Mouse (Mus musculus) forebrain, embryonic 12.5 days (tissue): ENCODE results near the gene Tbx10. TPM values are rescaled to one million over a fixed set of nuclear protein-coding genes. Genes with fewer than 3 reads are reported as not detected.

ENCODE experiments used
- ATAC-seq: fragments of 200-750 bp; cut with Nextera tagmentation; 2 replicates; pipeline ENCODE4 v1.8.0; 2017; ENCODE audit warnings: moderate TSS enrichment; ENCODE audit not compliant: low FRiP score
- H3K27ac ChIP-seq: fragments of 300-500 bp; sonication (generic); 2 replicates; pipeline ENCODE4 v1.5.1; 2016; ENCODE audit warnings: mild to moderate bottlenecking
- H3K27me3 ChIP-seq: fragments of 300-500 bp; sonication (generic); 2 replicates; pipeline ENCODE4 v1.6.1; 2016; ENCODE audit warnings: mild to moderate bottlenecking
- H3K36me3 ChIP-seq: fragments of 300-500 bp; sonication (generic); replicated peaks from 2 replicates; pipeline ENCODE4 v1.6.1; 2016; ENCODE audit warnings: mild to moderate bottlenecking
- H3K4me1 ChIP-seq: fragments of 300-500 bp; sonication (generic); 2 replicates; pipeline ENCODE4 v1.6.1; 2016
- H3K4me2 ChIP-seq: fragments of 300-500 bp; sonication (generic); 2 replicates; pipeline ENCODE4 v1.6.1; 2016; ENCODE audit warnings: mild to moderate bottlenecking, moderate library complexity
- H3K4me3 ChIP-seq: fragments of 300-500 bp; sonication (generic); replicated peaks from 2 replicates; pipeline ENCODE4 v1.5.1; 2016; ENCODE audit warnings: mild to moderate bottlenecking
- H3K9ac ChIP-seq: fragments of 300-500 bp; sonication (generic); 2 replicates; pipeline ENCODE4 v1.6.1; 2016; ENCODE audit warnings: mild to moderate bottlenecking
- H3K9me3 ChIP-seq: fragments of 300-500 bp; sonication (generic); 2 replicates; pipeline ENCODE4 v1.6.1; 2016
- WGBS: fragments of 180-500 bp; shearing (Covaris S2); methylation state at CpG from one replicate; pipeline ENCODE4 v1.1.7; 2016; 5-methylcytosine and 5-hydroxymethylcytosine counted together
- polyA plus RNA-seq: library from polyadenylated mRNA; unstranded; fragments of >200 nt; fragmentation: Nextera tagmentation; extraction: Ambion mirVana; gene quantifications from 2 replicates; pipeline ENCODE4 v1.2.1, GENCODE M21; 2016

Gene Tbx10
- polyA plus RNA-seq, 1 experiment from 2014 or later: not detected

GRCm38 (mm10) chr19:4013066-4013465 lies 20.5 kb downstream of the Tbx10 start:
- Histone ChIP-seq H3K4me1 (peaks cover 13% of the 10 kb centered on the region), H3K9ac (no peak overlapping the region; the same call in 1 of the 2 replicates), H3K36me3 (peaks cover 24% of the 10 kb centered on the region), H3K4me3 (peak overlapping the region; percentile 89), H3K27me3 (peaks cover 5% of the 10 kb centered on the region; the same call in 1 of the 2 replicates), H3K27ac (no peak overlapping the region), H3K4me2 (peak overlapping the region; percentile 46), H3K9me3 (no peaks in the 10 kb centered on the region)
- 25% methylated on average over 9 of the region's 9 CpGs for WGBS
- ATAC-seq: no peak; the same call in 1 of the 2 replicates

DNA sequence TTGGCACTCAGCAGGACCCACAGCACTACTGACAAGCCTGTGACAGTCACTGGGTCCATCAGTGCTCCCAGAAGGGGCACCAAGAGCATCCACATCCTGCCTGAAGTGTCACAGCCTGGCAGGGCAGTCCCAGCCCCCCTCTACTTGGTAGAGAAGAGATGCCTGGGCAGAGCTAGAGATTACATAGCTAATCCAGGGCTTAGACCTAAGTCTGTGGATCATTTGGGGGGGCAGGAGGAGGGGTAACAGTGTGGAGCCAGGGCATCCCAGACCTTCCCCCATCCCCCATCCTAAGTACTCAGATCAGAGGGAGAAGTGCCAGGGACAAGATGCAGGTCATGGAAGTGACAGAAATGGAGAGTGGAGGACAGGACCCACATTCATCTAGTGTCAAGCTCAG lies 22.2 kb downstream of the Tbx10 start:
- Histone ChIP-seq H3K4me1 (peaks cover 15% of the 10 kb centered on the region), H3K4me3 (no peak overlapping the region), H3K27me3 (peaks cover 5% of the 10 kb centered on the region; the same call in 1 of the 2 replicates), H3K4me2 (no peak overlapping the region), H3K36me3 (peaks cover 7% of the 10 kb centered on the region), H3K27ac (no peak overlapping the region), H3K9me3 (no peaks in the 10 kb centered on the region), H3K9ac (no peak overlapping the region)
- ATAC-seq: no peak

- no peak for ATAC-seq
- Histone ChIP-seq H3K36me3 (no peaks in the 10 kb centered on the region), H3K9me3 (no peaks in the 10 kb centered on the region), H3K4me3 (no peak overlapping the region), H3K9ac (no peak overlapping the region), H3K4me2 (no peak overlapping the region), H3K4me1 (peaks cover 15% of the 10 kb centered on the region), H3K27ac (no peak overlapping the region), H3K27me3 (peaks cover 5% of the 10 kb centered on the region; the same call in 1 of the 2 replicates)
- WGBS: 69% methylated on average over 5 of the region's 5 CpGs
Observed at GRCm38 (mm10) chr19:4015635-4016034, 23.1 kb downstream of the Tbx10 start.

DNA sequence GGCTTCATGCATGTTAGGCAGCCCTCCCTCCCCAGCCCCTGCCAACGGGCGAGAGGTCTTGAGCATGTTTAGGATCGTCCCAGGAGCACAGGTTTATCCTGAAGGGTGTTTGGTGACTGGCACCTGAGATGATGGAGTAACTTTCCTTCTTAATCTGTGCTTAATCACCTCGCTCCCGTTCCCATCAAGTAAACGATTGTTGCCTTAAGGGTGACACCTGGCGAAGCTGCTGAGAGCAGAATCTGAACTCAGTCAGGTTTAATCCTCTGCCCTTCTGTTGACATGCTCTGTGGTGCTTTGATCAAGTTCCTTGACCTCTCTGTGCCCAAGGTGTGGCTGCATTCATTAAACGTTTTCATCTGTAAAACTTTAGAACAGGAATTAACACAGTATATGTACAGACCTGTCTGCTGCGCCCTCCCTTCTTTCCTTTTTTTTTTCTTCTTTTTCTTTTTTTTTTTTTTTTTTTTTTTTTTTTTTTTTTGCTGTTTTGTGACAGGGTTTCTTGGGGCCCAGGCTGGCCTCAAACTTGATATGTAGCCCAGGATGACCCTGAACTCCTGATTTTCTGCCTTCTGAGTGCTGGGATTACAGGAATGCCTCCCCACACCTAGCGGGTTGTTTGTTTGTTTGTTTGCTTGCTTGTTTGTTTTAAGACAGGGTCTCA lies 25.5 kb downstream of the Tbx10 start:
- Histone ChIP-seq H3K27me3 (peaks cover 5% of the 10 kb centered on the region; the same call in 1 of the 2 replicates), H3K4me3 (no peak overlapping the region), H3K9me3 (no peaks in the 10 kb centered on the region), H3K36me3 (no peaks in the 10 kb centered on the region), H3K27ac (no peak overlapping the region), H3K4me1 (peaks cover 3% of the 10 kb centered on the region; the same call in 1 of the 2 replicates), H3K9ac (no peak overlapping the region), H3K4me2 (no peak overlapping the region)
- ATAC-seq: no peak
- WGBS: 69% methylated on average over 10 of the region's 10 CpGs

- H3K4me3 ChIP-seq: no peak overlapping the region
- 0 out of 2 replicates have a peak, but pooled peaks have one; percentile 71 for ATAC-seq
- no peak overlapping the region for H3K27ac ChIP-seq
- WGBS: 37% methylated on average over 18 of the region's 18 CpGs
- no peaks in the 10 kb centered on the region for H3K36me3 ChIP-seq
- peaks cover 5% of the 10 kb centered on the region; the same call in 1 of the 2 replicates for H3K27me3 ChIP-seq
- H3K9ac ChIP-seq: no peak overlapping the region
- H3K4me1 ChIP-seq: peaks cover 3% of the 10 kb centered on the region; the same call in 1 of the 2 replicates
- no peak overlapping the region for H3K4me2 ChIP-seq
- no peaks in the 10 kb centered on the region for H3K9me3 ChIP-seq
Observed at GRCm38 (mm10) chr19:4018743-4019583, 26.4 kb downstream of the Tbx10 start.

- Histone ChIP-seq H3K4me3 (no peak overlapping the region), H3K9me3 (0 out of 2 replicates have a peak, but pooled peaks cover 5% of the 10 kb centered on the region), H3K4me1 (peaks cover 3% of the 10 kb centered on the region; the same call in 1 of the 2 replicates), H3K36me3 (no peaks in the 10 kb centered on the region), H3K9ac (no peak overlapping the region), H3K27ac (no peak overlapping the region), H3K27me3 (no peaks in the 10 kb centered on the region), H3K4me2 (no peak overlapping the region)
- no peak for ATAC-seq
- WGBS: 81% methylated on average over 7 of the region's 7 CpGs
Observed at GRCm38 (mm10) chr19:4023185-4023584, 30.6 kb downstream of the Tbx10 start.

DNA sequence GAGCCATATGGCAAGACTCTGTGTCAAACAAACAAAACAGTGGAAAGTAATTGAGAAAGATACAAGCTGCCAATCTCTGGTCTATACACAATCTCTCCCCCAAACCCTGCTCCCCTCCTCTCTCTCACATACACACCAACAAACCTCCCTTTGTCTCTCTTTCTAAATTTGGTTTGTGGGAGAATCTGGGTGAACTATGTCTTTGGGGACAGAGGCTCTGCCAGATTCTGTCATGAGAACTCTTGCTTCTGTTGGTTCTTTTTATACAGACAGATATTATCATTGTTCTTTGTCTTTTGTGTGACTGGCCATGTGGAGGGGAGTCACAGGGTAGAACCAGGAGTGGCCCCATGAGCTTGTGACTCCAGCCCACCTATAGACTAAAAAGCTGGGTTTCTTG lies 35.0 kb downstream of the Tbx10 start:
- H3K4me3 ChIP-seq: no peak overlapping the region
- ATAC-seq: no peak
- H3K36me3 ChIP-seq: no peaks in the 10 kb centered on the region
- no peaks in the 10 kb centered on the region for H3K27me3 ChIP-seq
- 0 out of 2 replicates have a peak, but pooled peaks cover 5% of the 10 kb centered on the region for H3K9me3 ChIP-seq
- H3K9ac ChIP-seq: no peak overlapping the region
- no peak overlapping the region for H3K27ac ChIP-seq
- H3K4me2 ChIP-seq: no peak overlapping the region
- H3K4me1 ChIP-seq: no peaks in the 10 kb centered on the region

DNA sequence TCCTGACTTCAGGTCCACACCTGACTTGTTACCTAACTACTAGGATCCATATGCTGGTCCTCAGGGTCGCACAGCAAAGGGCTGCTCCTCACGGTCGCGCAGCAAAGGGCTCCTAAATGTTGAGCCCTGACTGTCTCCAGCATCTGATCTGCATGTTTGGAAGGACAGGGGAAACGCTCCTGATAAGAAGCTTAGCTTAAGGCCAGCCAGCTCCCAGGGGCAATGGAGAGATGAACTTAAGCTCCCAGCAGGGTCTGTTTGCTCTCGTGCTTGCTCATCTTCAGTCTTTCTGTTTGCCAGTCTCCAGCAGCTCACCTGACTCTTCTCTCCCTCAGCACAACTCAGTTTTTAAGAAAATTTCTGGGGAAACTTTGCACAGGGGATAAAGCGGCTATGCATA lies 40.1 kb downstream of the Tbx10 start:
- H3K27ac ChIP-seq: no peak overlapping the region
- no peak overlapping the region for H3K4me3 ChIP-seq
- ATAC-seq: no peak
- peaks cover 5% of the 10 kb centered on the region for H3K4me1 ChIP-seq
- no peaks in the 10 kb centered on the region; the same call in 1 of the 2 replicates for H3K36me3 ChIP-seq
- H3K9me3 ChIP-seq: no peaks in the 10 kb centered on the region
- H3K9ac ChIP-seq: no peak overlapping the region
- WGBS: 55% methylated on average over 7 of the region's 7 CpGs
- H3K4me2 ChIP-seq: no peak overlapping the region
- H3K27me3 ChIP-seq: no peaks in the 10 kb centered on the region

- ATAC-seq: no peak
- no peak overlapping the region for H3K9ac ChIP-seq
- WGBS: 85% methylated on average over 3 of the region's 3 CpGs
Observed at GRCm38 (mm10) chr19:4033298-4033697, 40.7 kb downstream of the Tbx10 start.

DNA sequence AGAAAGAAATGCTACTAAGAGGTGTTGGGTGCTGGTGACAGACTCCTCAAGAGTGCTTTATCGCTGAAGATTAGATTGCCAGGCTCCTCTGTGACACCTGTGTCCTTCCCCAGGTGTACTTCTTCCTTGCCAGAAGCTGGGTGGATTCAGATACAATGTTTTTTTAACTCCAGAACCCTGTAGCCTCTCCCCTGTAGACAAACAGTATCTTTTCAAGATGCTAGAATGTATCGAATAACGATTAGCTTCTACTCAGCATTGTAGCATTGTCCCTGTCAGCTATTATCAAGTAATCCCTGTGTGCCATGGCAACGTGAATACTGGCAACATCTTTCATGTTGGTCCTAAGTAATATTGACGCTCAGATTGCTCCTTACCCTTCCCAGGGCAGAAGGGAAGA lies 41.2 kb downstream of the Tbx10 start:
- Histone ChIP-seq H3K4me2 (no peak overlapping the region), H3K27me3 (no peaks in the 10 kb centered on the region), H3K4me1 (peaks cover 11% of the 10 kb centered on the region), H3K9me3 (no peaks in the 10 kb centered on the region), H3K36me3 (no peaks in the 10 kb centered on the region; the same call in 1 of the 2 replicates), H3K27ac (no peak overlapping the region), H3K9ac (no peak overlapping the region), H3K4me3 (no peak overlapping the region)
- no peak for ATAC-seq
- WGBS: 63% methylated on average over 5 of the region's 5 CpGs

More at GRCm38 (mm10) chr19:4033298-4033697, 40.7 kb downstream of the Tbx10 start:
- H3K4me2 ChIP-seq: no peak overlapping the region
- H3K27ac ChIP-seq: no peak overlapping the region
- H3K4me3 ChIP-seq: no peak overlapping the region
- H3K4me1 ChIP-seq: peaks cover 10% of the 10 kb centered on the region
- H3K9me3 ChIP-seq: no peaks in the 10 kb centered on the region
- H3K36me3 ChIP-seq: no peaks in the 10 kb centered on the region; the same call in 1 of the 2 replicates
- H3K27me3 ChIP-seq: no peaks in the 10 kb centered on the region

DNA sequence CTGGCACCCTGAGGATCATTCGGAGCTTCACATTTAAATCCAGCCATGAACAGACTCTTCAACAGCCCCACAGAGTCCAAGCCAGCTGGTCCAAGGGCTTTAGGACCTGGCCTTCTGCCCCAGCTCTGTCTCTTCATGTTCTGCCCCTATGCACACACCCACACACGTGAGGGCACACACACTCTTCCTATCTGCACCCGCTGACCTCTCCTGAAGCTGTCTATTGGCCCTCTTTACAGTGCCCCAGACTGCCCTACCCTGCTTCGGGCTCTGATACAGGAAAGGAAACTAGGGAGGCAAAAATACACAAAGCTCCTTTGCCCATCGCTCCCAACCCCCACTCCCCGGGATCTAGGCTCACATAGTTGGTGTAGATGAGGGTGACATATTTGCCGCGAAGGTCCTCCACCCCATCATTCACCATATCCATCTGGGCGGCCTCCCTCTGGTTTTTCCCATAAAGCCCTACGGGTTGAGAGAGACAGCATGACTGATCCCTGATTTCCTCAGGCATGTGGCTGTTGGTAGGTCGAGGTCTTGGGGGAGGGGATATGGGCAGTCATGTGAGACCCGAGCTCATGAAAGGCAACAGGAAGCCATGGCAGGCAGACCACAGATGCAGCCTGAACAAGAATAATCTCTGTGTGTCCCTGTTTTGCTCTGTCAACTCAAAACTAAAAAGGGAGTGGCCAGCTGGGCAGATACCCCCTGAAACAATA lies 43.9 kb downstream of the Tbx10 start:
- H3K9ac ChIP-seq: no peak overlapping the region
- H3K36me3 ChIP-seq: no peaks in the 10 kb centered on the region; the same call in 1 of the 2 replicates
- H3K27ac ChIP-seq: no peak overlapping the region
- ATAC-seq: no peak; the same call in 1 of the 2 replicates
- 84% methylated on average over 12 of the region's 12 CpGs for WGBS
- H3K27me3 ChIP-seq: no peaks in the 10 kb centered on the region
- H3K9me3 ChIP-seq: no peaks in the 10 kb centered on the region
- no peak overlapping the region; the same call in 1 of the 2 replicates for H3K4me2 ChIP-seq
- no peak overlapping the region for H3K4me3 ChIP-seq
- H3K4me1 ChIP-seq: peaks cover 11% of the 10 kb centered on the region
